Mouse (Mus musculus): ENCODE measurements around the gene Atp2a2.

DNA sequence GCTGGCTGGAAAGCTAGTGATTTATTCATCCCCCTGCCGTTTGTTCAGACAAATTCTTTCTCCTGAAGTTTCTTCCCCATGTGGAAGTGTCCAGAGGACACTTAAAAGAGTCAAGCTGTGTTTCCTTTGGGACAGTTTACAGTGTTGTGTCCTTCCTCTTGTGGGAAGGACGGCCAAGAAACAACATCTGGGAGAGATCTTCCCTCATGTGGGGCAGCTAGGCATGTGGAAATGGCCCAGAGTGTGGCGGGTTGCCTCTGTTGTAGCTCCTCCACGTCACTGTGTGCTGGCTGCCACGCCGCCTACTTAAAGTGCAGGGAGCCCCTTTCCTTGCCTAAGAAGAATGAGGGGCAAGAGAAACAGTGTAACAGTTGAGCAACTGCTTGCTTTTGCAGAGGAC is 89.2 kb downstream of the Atp2a2 start:
- no peak for TF ChIP-seq CTCF (IDR thresholded peaks at IDR 0.05; ENCODE audit: low read depth, low read length)
- no peak for TF ChIP-seq POLR2A (IDR thresholded peaks at IDR 0.05; ENCODE audit: extremely low read depth, insufficient read depth, low read length)

Measured in liver, adult 2 months (tissue).